ENCODE assay signal across 13 mouse cellular contexts in genomic region chr17:17602330-17602729, GRCm38 (mm10). TPM values are rescaled to one million over a fixed set of nuclear protein-coding genes. Genes with fewer than 3 reads are reported as not detected.
DNase-seq lines count a peak whose midpoint lies in the region; ATAC-seq and TF ChIP-seq lines count a peak whose summit lies in the region.
"Had no signal": no experiment of that assay in that cellular context is flagged by ENCODE, and none has a peak within 500 bp of the region (broad histone marks: within the 10 kb centered on the region; RNA-seq: fewer than 3 reads in every experiment).

No protein-coding gene starts in this region.

- H3K4me3 ChIP-seq in heart, embryonic 12.5 days = no peak overlapping the region
- H3K4me3 ChIP-seq in heart, embryonic 10.5 days = no peak overlapping the region
- H3K4me3 ChIP-seq in liver, adult 2 months (ENCODE audit: insufficient read depth, low read depth, low read length) = no peak overlapping the region
- no peak overlapping the region for H3K4me3 ChIP-seq in bone marrow macrophage, adult 2 months (ENCODE audit: insufficient read depth, low read length)
- H3K4me3 ChIP-seq: megakaryocyte, embryonic 14.5 days had no signal

- H3K79me2 ChIP-seq in liver, adult 2 months (ENCODE audit: control insufficient read depth, insufficient read depth, low read length) = peaks cover 16% of the 10 kb centered on the region

- no peak overlapping the region for H3K9ac ChIP-seq in heart, embryonic 12.5 days
- H3K9ac ChIP-seq in liver, adult 2 months (ENCODE audit: low read depth, low read length) = no peak overlapping the region

- no peaks in the 10 kb centered on the region for H3K36me3 ChIP-seq in heart, embryonic 12.5 days
- H3K36me3 ChIP-seq in heart, embryonic 10.5 days = no peaks in the 10 kb centered on the region
- no peaks in the 10 kb centered on the region for H3K36me3 ChIP-seq in liver, adult 2 months (ENCODE audit: control insufficient read depth, insufficient read depth, low read length)

- WGBS in heart, embryonic 12.5 days = 32% methylated on average over 4 of the region's 4 CpGs
- 40% methylated on average over 4 of the region's 4 CpGs for WGBS in heart, embryonic 10.5 days
- 8% methylated on average over 4 of the region's 4 CpGs for WGBS in liver, adult 2 months

- no peak for TF ChIP-seq POLR2A in liver, adult 2 months (IDR thresholded peaks at IDR 0.05; ENCODE audit: extremely low read depth, insufficient read depth, low read length)
- TF ChIP-seq POLR2A in bone marrow macrophage, adult 2 months (IDR thresholded peaks at IDR 0.05; ENCODE audit: borderline replicate concordance, low read depth, low read length) = no peak

- no peak for TF ChIP-seq CTCF in liver, adult 2 months (IDR thresholded peaks at IDR 0.05; ENCODE audit: low read depth, low read length)
- TF ChIP-seq CTCF in bone marrow macrophage, adult 2 months (IDR thresholded peaks at IDR 0.05; ENCODE audit: low read depth, low read length) = no peak

- no peak overlapping the region for H3K4me2 ChIP-seq in heart, embryonic 12.5 days

- H3K4me1 ChIP-seq in heart, embryonic 12.5 days (replicated peaks) = peaks cover 28% of the 10 kb centered on the region
- peaks cover 20% of the 10 kb centered on the region; the same call in 1 of the 2 replicates for H3K4me1 ChIP-seq in heart, embryonic 10.5 days
- H3K4me1 ChIP-seq in liver, adult 2 months (ENCODE audit: control insufficient read depth, insufficient read depth, low read length) = peaks cover 24% of the 10 kb centered on the region
- H3K4me1 ChIP-seq in bone marrow macrophage, adult 2 months (ENCODE audit: control insufficient read depth, insufficient read depth, low read length) = peaks cover 30% of the 10 kb centered on the region

- H3K27me3 ChIP-seq in heart, embryonic 12.5 days (replicated peaks) = no peaks in the 10 kb centered on the region
- no peaks in the 10 kb centered on the region for H3K27me3 ChIP-seq in heart, embryonic 10.5 days (ENCODE audit: insufficient read depth, poor library complexity, severe bottlenecking)
- no peaks in the 10 kb centered on the region for H3K27me3 ChIP-seq in liver, adult 2 months (ENCODE audit: control insufficient read depth, insufficient read depth, low read length)
- H3K27me3 ChIP-seq: megakaryocyte, embryonic 14.5 days had no signal

- peak overlapping the region; percentile 66 for H3K27ac ChIP-seq in heart, embryonic 12.5 days (ENCODE audit: poor library complexity, severe bottlenecking)
- H3K27ac ChIP-seq in heart, embryonic 10.5 days = no peak overlapping the region
- peak overlapping the region; percentile 29; the same call in 1 of the 2 replicates for H3K27ac ChIP-seq in liver, adult 2 months (replicated peaks; ENCODE audit: insufficient read depth, low read depth, low read length)
- H3K27ac ChIP-seq in bone marrow macrophage, adult 2 months (ENCODE audit: insufficient read depth, low read depth, low read length) = peak overlapping the region; percentile 30

- DNase-seq in heart, embryonic 10.5 days (ENCODE audit: low spot score) = no peak
- DNase-seq in liver, adult 2 months (ENCODE audit: extremely low read depth, low read depth, low spot score) = peak; percentile 90
- no peak for DNase-seq in liver
- DNase-seq in Muller cell, postnatal 12 days (ENCODE audit: inconsistent ontology term) = peak; percentile 45
- DNase-seq in adrenal gland, postnatal 4 days (ENCODE audit: low spot score in 2 of 2) = no peak
- DNase-seq: cerebellum, adult 8-10 months; kidney, postnatal 14 days; right cerebral cortex, postnatal 4 days; thymus, adult 2 months had no signal

- H3K9me3 ChIP-seq in heart, embryonic 12.5 days (replicated peaks) = no peaks in the 10 kb centered on the region
- H3K9me3 ChIP-seq in heart, embryonic 10.5 days = no peaks in the 10 kb centered on the region
- H3K9me3 ChIP-seq: megakaryocyte, embryonic 14.5 days had no signal

- no peak for ATAC-seq in heart, embryonic 12.5 days (ENCODE audit: insufficient number of reproducible peaks, low FRiP score)
- ATAC-seq: inflammation-experienced regulatory T-cells, adult 6 months had no signal

RNA-seq across cellular contexts. Expression of gene Lnpep, which starts 22.5 kb away (rescaled TPM):
- polyA plus RNA-seq in heart, embryonic 12.5 days (2016; fragmentation: Nextera tagmentation; extraction: Ambion mirVana) = 13.8 and 15.1 TPM in 2 replicates
- polyA plus RNA-seq in heart, embryonic 10.5 days (2016; fragmentation: Nextera tagmentation; extraction: Ambion mirVana) = 8.7 and 11.1 TPM in 2 replicates
- 35.7 and 37.2 TPM in 2 replicates for total RNA-seq in liver, adult 2 months (2014; rRNA removed)
- 2.6 and 2.7 TPM in 2 replicates for polyA plus RNA-seq in liver, adult 2 months (2012; rRNA removed)
- 54.1 and 58.0 TPM in 2 replicates for polyA plus RNA-seq in bone marrow macrophage, adult 2 months (2012; ENCODE audit: insufficient read depth, insufficient read length, missing spikeins)
- 100 to 1,000 TPM; 113 to 129 TPM for total RNA-seq in adrenal gland, postnatal 4 days (2021)

Comparison
In these comparisons a context has a peak if more than half of its experiments do, and no peak if none do; other contexts are left out.
1. DNase-seq: peak in liver, adult 2 months (single experiment) and Muller cell, postnatal 12 days (single experiment); none in heart, embryonic 10.5 days (single experiment), liver (single experiment) and adrenal gland, postnatal 4 days (0 of 2).